Mouse (Mus musculus) spleen, postnatal 14 days (tissue): Measurements from ENCODE around the gene Rnf225.

Source experiments
- DNase-seq, 2 experiments: peaks; one replicate each; pipeline ENCODE4 v3.0.0; 2021 to 2022; ENCODE audit warnings: low spot score in 2 of 2

The Rnf225 gene

DNA sequence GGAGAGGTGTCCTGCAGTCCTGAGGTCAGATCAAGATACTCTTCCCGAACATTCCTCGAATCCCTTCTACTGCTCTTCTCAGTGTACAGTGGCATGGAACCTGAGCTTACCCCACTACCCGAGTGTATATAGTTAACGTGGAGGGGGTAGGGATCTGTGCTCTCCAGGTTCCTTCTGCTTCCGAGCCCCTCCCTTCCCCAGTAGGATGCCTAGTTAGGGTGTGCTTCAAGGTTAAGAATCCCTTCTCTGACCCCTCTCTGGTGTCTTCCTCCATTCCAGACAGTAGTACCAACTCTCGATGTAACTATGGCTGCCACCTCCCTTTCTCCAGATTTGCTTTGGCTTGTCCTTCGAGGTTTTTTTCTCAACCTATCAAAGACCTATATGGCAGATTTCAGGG, 53.1 kb downstream of the Rnf225 start:
- DNase-seq, result no peak
